Mouse (Mus musculus) embryonic facial prominence, embryonic 14.5 days (tissue): ENCODE results near the gene Gps2. TPM values are rescaled to one million over a fixed set of nuclear protein-coding genes. Genes with fewer than 3 reads are reported as not detected.

Experiments
- ATAC-seq: fragments of 200-750 bp; cut with Nextera tagmentation; 2 replicates; pipeline ENCODE4 v1.8.0; 2017; ENCODE audit warnings: low read depth, moderate number of reproducible peaks, moderate TSS enrichment
- DNase-seq: peaks from one replicate; pipeline ENCODE4 v3.0.0-alpha.2; 2015; ENCODE audit warnings: low spot score
- H3K27ac ChIP-seq: fragments of 300-500 bp; sonication (generic); replicated peaks from 2 replicates; pipeline ENCODE4 v1.5.1; 2014; ENCODE audit warnings: low read depth, mild to moderate bottlenecking, low read length, moderate library complexity
- H3K27me3 ChIP-seq: fragments of 300-500 bp; sonication (generic); replicated peaks from 2 replicates; pipeline ENCODE4 v1.6.1; 2014; ENCODE audit warnings: low read length; ENCODE audit not compliant: control insufficient read depth, insufficient read depth
- H3K36me3 ChIP-seq: fragments of 300-500 bp; sonication (generic); 2 replicates; pipeline ENCODE4 v1.6.1; 2014; ENCODE audit warnings: low read length, mixed read lengths; ENCODE audit not compliant: control insufficient read depth, insufficient read depth
- H3K4me1 ChIP-seq: fragments of 300-500 bp; sonication (generic); 2 replicates; pipeline ENCODE4 v1.6.1; 2014; ENCODE audit warnings: antibody characterized with exemption, low read length; ENCODE audit not compliant: control insufficient read depth, insufficient read depth
- H3K4me2 ChIP-seq: fragments of 300-500 bp; sonication (generic); 2 replicates; pipeline ENCODE4 v1.6.1; 2014; ENCODE audit warnings: low read depth, mild to moderate bottlenecking, low read length, moderate library complexity, mixed read lengths
- H3K4me3 ChIP-seq: fragments of 300-500 bp; sonication (generic); 2 replicates; pipeline ENCODE4 v1.5.1; 2014; ENCODE audit warnings: low read depth, mild to moderate bottlenecking, low read length
- H3K9ac ChIP-seq: fragments of 300-500 bp; sonication (generic); 2 replicates; pipeline ENCODE4 v1.6.1; 2014; ENCODE audit warnings: low read depth, mild to moderate bottlenecking, low read length, moderate library complexity, mixed read lengths
- H3K9me3 ChIP-seq: fragments of 300-500 bp; sonication (generic); 2 replicates; pipeline ENCODE4 v1.6.1; 2016; ENCODE audit warnings: low read length; ENCODE audit not compliant: control insufficient read depth
- WGBS: fragments of 180-500 bp; shearing (Covaris S2); extraction: QIAGEN DNeasy Blood & Tissue Kit; methylation state at CpG from one replicate; pipeline ENCODE4 v1.1.7; 2014; 5-methylcytosine and 5-hydroxymethylcytosine counted together
- polyA plus RNA-seq: library from polyadenylated mRNA; unstranded; fragments of >200 nt; fragmentation: Nextera tagmentation; extraction: Ambion mirVana; gene quantifications from 2 replicates; pipeline ENCODE4 v1.2.1, GENCODE M21; 2014

Gps2 gene
- polyA plus RNA-seq, 1 experiment from 2014 or later = 55.0 TPM

DNA sequence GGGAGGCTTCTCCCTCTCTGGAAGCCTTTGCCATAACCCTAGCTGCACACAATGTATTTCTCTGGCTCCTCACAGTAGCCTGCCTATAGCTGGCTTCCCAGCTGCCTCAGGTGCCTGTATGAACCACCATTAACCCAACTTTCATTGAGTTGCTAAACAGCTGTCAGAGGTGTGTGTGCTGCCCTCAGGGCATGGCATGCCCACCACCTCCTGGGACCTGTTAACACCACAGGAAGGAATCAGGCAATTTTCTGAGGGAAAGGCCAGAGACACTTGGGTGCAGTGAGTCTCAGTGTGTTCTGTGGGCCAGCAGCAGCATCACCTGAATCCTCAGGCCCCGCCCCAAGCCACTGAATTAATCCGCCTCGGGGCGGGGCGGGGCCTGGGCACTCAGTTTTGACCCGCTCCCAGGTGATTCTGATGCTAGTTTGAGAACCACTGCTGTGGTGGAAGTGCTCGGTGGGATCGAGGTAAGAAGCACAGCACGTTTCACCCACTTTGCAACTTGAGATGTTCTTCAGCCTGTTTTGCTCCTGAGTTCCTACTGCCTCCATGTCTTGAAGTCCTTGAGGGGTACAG, 24.8 kb downstream of the Gps2 start:
- H3K27me3 ChIP-seq = no peaks in the 10 kb centered on the region; the same call in none of the 2 replicates
- H3K4me3 ChIP-seq = no peak overlapping the region
- H3K27ac ChIP-seq = no peak overlapping the region
- ATAC-seq = no peak
- H3K4me2 ChIP-seq = no peak overlapping the region
- WGBS = 21% methylated on average over 9 of the region's 9 CpGs
- no peak overlapping the region for H3K9ac ChIP-seq
- H3K4me1 ChIP-seq = peaks cover 19% of the 10 kb centered on the region
- H3K36me3 ChIP-seq = peaks cover 16% of the 10 kb centered on the region; the same call in 1 of the 2 replicates
- no peak for DNase-seq
- no peaks in the 10 kb centered on the region for H3K9me3 ChIP-seq

DNA sequence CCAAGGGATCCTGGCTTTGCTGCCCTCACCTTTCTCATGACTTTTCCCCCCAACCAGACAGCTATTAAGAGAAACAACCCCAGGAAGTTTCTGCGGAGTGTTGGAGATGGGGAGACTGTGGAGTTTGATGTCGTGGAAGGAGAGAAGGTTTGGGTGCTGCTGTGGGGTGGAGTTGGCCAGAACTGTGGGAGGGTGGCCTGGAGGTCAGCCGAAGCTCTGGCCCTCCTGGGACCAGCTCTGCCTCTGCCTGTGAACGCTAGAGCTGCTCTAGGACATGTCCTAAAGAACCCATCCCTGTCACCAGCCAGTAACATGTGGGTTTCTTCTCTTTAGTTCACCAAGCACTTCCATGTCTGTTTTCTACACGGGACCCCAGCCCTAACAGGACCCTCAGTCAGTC, 25.5 kb downstream of the Gps2 start:
- no peak for ATAC-seq
- Histone ChIP-seq H3K27ac (no peak overlapping the region), H3K4me3 (no peak overlapping the region), H3K36me3 (peaks cover 23% of the 10 kb centered on the region; the same call in 1 of the 2 replicates), H3K4me1 (peaks cover 19% of the 10 kb centered on the region), H3K9ac (no peak overlapping the region), H3K4me2 (no peak overlapping the region), H3K9me3 (no peaks in the 10 kb centered on the region), H3K27me3 (no peaks in the 10 kb centered on the region; the same call in none of the 2 replicates)
- DNase-seq = no peak
- WGBS = 64% methylated on average over 4 of the region's 5 CpGs

DNA sequence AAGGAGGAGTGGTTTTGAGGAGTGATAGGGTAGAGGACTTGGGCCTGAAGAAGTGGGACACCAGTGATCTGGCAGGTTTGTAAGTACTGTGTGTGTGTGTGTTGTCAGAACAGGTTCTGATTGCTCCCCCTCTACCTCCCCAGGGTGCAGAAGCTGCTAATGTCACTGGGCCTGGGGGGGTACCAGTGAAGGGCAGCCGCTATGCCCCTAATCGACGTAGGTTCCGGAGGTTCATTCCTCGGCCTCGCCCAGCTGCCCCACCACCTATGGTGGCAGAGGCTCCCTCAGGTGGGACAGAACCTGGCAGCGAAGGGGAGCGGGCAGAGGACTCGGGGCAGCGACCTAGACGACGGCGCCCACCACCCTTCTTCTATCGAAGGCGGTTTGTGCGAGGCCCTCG, 26.0 kb downstream of the Gps2 start:
- Histone ChIP-seq H3K36me3 (peaks cover 29% of the 10 kb centered on the region), H3K9ac (no peak overlapping the region), H3K4me1 (peaks cover 19% of the 10 kb centered on the region), H3K4me2 (no peak overlapping the region), H3K27ac (no peak overlapping the region), H3K27me3 (no peaks in the 10 kb centered on the region; the same call in none of the 2 replicates), H3K4me3 (no peak overlapping the region), H3K9me3 (no peaks in the 10 kb centered on the region)
- DNase-seq (no peak), ATAC-seq (no peak)
- 93% methylated on average over 17 of the region's 17 CpGs for WGBS

DNA sequence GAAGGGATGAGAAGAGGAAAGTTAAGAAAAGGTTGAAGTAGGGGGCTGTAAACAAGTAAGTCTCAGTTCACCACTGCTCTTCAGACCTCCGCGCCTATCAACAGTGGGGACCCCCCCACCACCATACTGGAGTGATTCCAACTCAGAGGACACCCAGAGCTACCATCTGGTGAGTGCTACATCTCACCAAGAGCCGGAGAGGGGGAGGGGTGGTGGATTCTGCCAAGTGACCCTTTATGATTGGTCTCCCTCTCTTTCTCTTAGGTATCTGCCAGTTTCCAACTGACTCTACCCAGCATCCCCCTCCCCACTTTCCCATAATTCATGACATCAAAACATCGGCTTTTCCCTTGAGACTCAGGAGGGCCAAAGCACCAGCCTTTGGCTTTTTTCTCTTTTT, 27.3 kb downstream of the Gps2 start:
- no peak overlapping the region for H3K4me2 ChIP-seq
- no peak for DNase-seq
- H3K9me3 ChIP-seq = no peaks in the 10 kb centered on the region
- H3K27me3 ChIP-seq = no peaks in the 10 kb centered on the region; the same call in none of the 2 replicates
- no peak overlapping the region for H3K27ac ChIP-seq
- no peak for ATAC-seq
- H3K4me3 ChIP-seq = no peak overlapping the region
- 83% methylated on average over 4 of the region's 4 CpGs for WGBS
- peaks cover 17% of the 10 kb centered on the region for H3K4me1 ChIP-seq
- H3K36me3 ChIP-seq = peaks cover 40% of the 10 kb centered on the region
- H3K9ac ChIP-seq = no peak overlapping the region

DNA sequence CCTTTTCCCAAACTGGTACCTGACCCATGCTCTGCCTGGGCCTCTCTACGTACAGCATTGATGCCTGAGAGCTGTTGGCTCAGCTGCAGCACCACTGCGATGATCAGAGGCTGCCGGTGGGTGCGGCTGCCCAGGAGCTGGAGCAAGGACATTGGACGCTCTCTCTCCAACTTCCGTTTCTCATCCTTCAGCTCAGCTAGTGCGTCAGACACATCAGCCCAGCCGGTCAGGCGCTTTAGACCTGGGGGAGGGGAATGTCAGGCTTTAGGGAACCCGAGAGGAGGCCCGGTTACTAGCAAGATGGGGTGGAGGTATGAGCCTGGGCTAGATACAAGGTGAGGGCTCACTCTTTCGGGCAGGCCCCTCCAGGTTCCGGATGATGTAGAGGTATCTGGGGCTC, 31.5 kb downstream of the Gps2 start:
- ATAC-seq (no peak), DNase-seq (no peak)
- Histone ChIP-seq H3K27me3 (no peaks in the 10 kb centered on the region), H3K4me2 (no peak overlapping the region), H3K4me3 (no peak overlapping the region), H3K9ac (no peak overlapping the region), H3K36me3 (peaks cover 40% of the 10 kb centered on the region), H3K27ac (no peak overlapping the region), H3K9me3 (no peaks in the 10 kb centered on the region), H3K4me1 (peaks cover 10% of the 10 kb centered on the region)
- 80% methylated on average over 13 of the region's 13 CpGs for WGBS

DNA sequence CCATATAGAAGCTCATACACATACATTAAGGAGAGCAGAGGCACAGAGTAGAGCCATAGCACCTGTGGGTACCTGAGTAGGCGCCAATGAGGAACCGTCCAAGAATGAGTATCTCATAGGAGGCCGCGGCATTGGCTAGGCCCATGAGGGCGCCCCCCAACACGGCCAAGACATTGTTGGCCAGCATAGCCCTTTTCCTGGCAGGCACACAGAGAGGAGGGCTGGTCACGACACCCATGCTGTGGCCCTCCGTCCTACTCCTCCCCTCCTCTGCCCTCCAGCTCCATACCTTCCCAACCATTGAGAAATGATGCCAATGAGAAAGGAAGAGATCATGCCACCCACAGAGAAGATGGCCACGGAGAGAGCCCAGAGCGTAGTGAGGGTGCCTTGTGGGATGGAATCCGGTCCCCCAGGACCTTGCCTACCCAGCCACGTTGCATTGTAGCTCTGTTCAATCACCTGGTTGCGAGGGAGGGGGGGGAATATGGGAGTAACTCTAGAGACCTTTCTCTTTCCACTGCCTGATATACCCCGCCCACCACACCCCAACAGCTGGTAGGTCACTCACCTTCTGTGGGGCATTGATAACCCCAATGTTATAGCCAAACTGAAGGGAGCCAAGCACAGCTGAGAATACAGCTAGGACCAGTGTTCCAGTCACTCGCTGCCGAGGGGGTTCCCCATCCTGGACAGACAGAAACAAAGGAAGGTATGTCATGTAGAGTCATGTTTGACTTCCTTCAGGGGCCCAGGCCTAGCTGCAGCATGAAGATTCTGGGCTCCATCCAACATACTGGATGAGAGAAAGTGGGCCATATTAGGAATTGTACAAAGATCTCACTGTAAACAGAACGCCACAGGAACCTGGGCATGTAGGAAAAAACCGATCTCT, 32.6 kb downstream of the Gps2 start:
- Histone ChIP-seq H3K4me1 (peaks cover 10% of the 10 kb centered on the region), H3K27me3 (no peaks in the 10 kb centered on the region), H3K27ac (peak overlapping the region; percentile 92; the same call in 1 of the 2 replicates), H3K36me3 (peaks cover 40% of the 10 kb centered on the region), H3K9me3 (no peaks in the 10 kb centered on the region), H3K4me2 (peak overlapping the region; percentile 86), H3K9ac (peak overlapping the region; percentile 67), H3K4me3 (peak overlapping the region; percentile 61)
- DNase-seq (no peak), ATAC-seq (no peak)
- WGBS = 89% methylated on average over 18 of the region's 18 CpGs

DNA sequence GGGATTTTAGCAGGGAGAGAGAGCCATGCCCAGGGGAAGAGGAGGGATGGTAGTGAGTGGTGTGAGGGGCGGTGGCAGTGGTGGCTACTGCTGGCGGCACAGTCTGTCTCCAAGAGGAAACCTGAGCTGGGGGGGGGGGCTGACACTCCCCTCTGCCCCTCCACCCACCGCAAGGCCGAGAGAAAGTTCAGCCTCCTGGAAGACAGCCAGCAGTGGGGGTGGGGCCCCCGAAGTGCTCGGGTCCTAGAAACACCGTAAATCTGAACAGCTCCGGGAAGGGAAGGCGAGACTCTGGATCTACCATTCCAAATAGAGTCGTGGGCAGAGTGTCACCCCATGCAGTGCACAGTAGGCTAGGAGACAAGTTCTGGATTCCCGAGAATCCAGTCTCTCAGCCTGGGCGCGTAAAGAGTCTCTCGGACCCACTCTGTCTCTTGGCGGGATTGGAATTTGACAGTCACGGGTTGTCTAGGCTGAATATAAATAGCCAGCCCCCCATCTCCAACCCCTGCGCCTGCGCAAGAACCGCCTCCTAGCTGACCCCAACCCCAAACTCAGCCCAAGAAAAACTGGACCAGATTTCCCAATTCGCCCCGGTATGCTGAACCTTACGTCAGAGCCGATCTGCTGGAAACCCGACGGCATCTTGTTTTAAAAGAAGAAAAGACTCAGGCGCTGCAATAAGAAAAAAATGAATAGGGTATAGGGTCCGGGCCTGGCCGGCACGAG, 33.8 kb downstream of the Gps2 start:
- peaks cover 10% of the 10 kb centered on the region for H3K4me1 ChIP-seq
- DNase-seq = peak; percentile 77

DNA sequence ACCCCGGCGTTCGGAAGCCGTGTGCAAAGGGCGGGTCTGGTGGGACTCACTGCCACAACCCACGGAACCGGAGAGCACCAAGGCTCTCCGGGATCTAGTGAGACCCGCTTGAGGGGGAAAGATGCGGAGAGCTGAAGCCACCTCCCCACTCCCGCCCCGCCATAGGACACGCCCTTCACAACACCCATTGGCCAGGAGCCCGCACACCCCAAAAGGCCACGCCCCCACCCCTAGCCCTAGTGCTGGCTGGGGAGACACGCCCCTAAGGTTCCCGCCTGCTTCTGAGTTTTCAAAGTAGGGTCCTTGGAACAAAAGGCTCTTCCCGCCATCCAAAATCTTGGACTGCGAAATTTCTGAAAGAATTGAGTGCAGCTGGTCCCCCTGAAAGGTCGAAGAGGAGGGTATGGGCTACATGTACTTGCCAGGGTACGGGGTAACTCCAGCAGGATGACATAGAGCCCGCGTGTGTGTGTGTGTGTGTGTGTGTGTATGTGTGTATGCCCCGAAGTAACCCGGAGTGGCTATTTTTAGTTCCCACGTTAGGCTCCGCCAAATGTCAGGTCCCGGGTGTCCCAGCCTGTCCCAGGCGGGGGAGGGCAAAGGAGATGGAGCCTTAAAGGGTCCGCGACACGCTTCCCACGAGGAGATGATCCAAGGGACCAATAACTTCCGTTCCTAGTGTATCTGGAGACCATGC, 34.5 kb downstream of the Gps2 start, which contains the start of gene Slc2a4:
Gene Slc2a4, minus strand, starts transcription at position 123 of the 697 bp plus-strand sequence.
- ATAC-seq (peak; percentile 94), DNase-seq (peak; percentile 98)
- peak within 1 kb of the TSS; percentile 92 for H3K27ac ChIP-seq
- H3K9ac ChIP-seq = peak within 1 kb of the TSS; percentile 67
- peaks cover 26% of the 10 kb centered on the region for H3K36me3 ChIP-seq
- H3K4me2 ChIP-seq = peak within 1 kb of the TSS; percentile 86
- peaks cover 10% of the 10 kb centered on the region for H3K4me1 ChIP-seq
- H3K9me3 ChIP-seq = no peaks in the 10 kb centered on the region
- no peaks in the 10 kb centered on the region for H3K27me3 ChIP-seq
- WGBS = under 1% methylated on average over 32 of the region's 34 CpGs
- peak within 1 kb of the TSS; percentile 61 for H3K4me3 ChIP-seq

More for the DNA sequence above, 33.8 kb downstream of the Gps2 start:
- peak; percentile 62 for ATAC-seq
- Histone ChIP-seq H3K9ac (peak overlapping the region; percentile 67), H3K9me3 (no peaks in the 10 kb centered on the region), H3K4me3 (peak overlapping the region; percentile 61), H3K36me3 (peaks cover 33% of the 10 kb centered on the region), H3K27me3 (no peaks in the 10 kb centered on the region), H3K27ac (peak overlapping the region; percentile 92), H3K4me2 (peak overlapping the region; percentile 86)
- 2% methylated on average over 25 of the region's 29 CpGs for WGBS
